Mouse (Mus musculus) gastrocnemius, adult 8-10 months (tissue): Measurements from ENCODE around the gene Kcne1l. TPM values are rescaled to one million over a fixed set of nuclear protein-coding genes. Genes with fewer than 3 reads are reported as not detected.

Source experiments
- DNase-seq, 2 experiments: peaks; one replicate each; pipeline ENCODE4 v3.0.0; 2022; ENCODE audit warnings: low spot score in 2 of 2
- total RNA-seq, 4 experiments: library from RNA; stranded (reverse); gene quantifications; 2 replicates each; pipeline ENCODE4 v1.2.4; 2022

Gene Kcne1l
- total RNA-seq: under 1 TPM in 3 of 4 experiments, not detected in 1; 0.15 to 0.49 (median 0.19) TPM

GRCm38 (mm10) chrX:142305869-142306581 is at the start of gene Kcne1l:
Gene Kcne1l (minus strand): TSS chrX:142306294.
- no peak for DNase-seq

GRCm38 (mm10) chrX:142336207-142336606 is 30.1 kb upstream of the Kcne1l start:
- DNase-seq: no peak

GRCm38 (mm10) chrX:142335502-142335901 is 29.4 kb upstream of the Kcne1l start:
- DNase-seq: no peak

- DNase-seq: no peak
These were observed 19.7 kb upstream of the Kcne1l start for GRCm38 (mm10) chrX:142325760-142326159.

GRCm38 (mm10) chrX:142316106-142316505 is 10.0 kb upstream of the Kcne1l start:
- DNase-seq: no peak

GRCm38 (mm10) chrX:142315270-142315669 is 9.2 kb upstream of the Kcne1l start:
- no peak for DNase-seq

GRCm38 (mm10) chrX:142314307-142315024 is 8.4 kb upstream of the Kcne1l start:
- DNase-seq: peak; percentile 23 to 34

- DNase-seq: no peak
These were observed 4.3 kb upstream of the Kcne1l start for GRCm38 (mm10) chrX:142310431-142310830.

GRCm38 (mm10) chrX:142305010-142305868 is 855 bp downstream of the Kcne1l start:
- no peak for DNase-seq

- no peak for DNase-seq
These were observed 1.5 kb downstream of the Kcne1l start for GRCm38 (mm10) chrX:142304592-142304991.

GRCm38 (mm10) chrX:142303456-142303855 is 2.6 kb downstream of the Kcne1l start:
- no peak for DNase-seq

- no peak for DNase-seq
These were observed 20.2 kb downstream of the Kcne1l start for GRCm38 (mm10) chrX:142285905-142286304.

- no peak for DNase-seq
These were observed 29.5 kb downstream of the Kcne1l start for GRCm38 (mm10) chrX:142276573-142276972.

GRCm38 (mm10) chrX:142276031-142276430 is 30.1 kb downstream of the Kcne1l start:
- DNase-seq: no peak

Other genes starting within 250 kb of the Kcne1l start
- gene Gucy2f, start 109.4 kb downstream of the Kcne1l start, total RNA-seq: not detected
- gene Nxt2, start 79.5 kb downstream of the Kcne1l start, total RNA-seq: 1 to 10 TPM; 2.7 to 3.6 (median 2.9) TPM
- gene Acsl4, start 84.2 kb upstream of the Kcne1l start, total RNA-seq: 10 to 100 TPM; 18.9 to 23.2 (median 21.6) TPM